Mouse (Mus musculus) heart, postnatal 0 days (tissue): ENCODE results near the gene Gm11037. TPM values are rescaled to one million over a fixed set of nuclear protein-coding genes. Genes with fewer than 3 reads are reported as not detected.

Source experiments
- ATAC-seq: fragments of 200-750 bp; cut with Nextera tagmentation; 2 replicates; pipeline ENCODE4 v1.8.0; 2017; ENCODE audit warnings: low read depth, moderate number of reproducible peaks, moderate library complexity; ENCODE audit not compliant: insufficient read depth
- DNase-seq: peaks from one replicate; pipeline ENCODE4 v3.0.0-alpha.2; 2016; ENCODE audit warnings: low spot score
- H3K27ac ChIP-seq: fragments of 300-500 bp; sonication (generic); 2 replicates; pipeline ENCODE4 v1.5.1; 2014; ENCODE audit warnings: low read depth, mild to moderate bottlenecking
- H3K27me3 ChIP-seq: fragments of 300-500 bp; sonication (generic); 2 replicates; pipeline ENCODE4 v1.6.1; 2014; ENCODE audit warnings: low read length, mixed read lengths; ENCODE audit not compliant: control insufficient read depth, insufficient read depth
- H3K36me3 ChIP-seq: fragments of 300-500 bp; sonication (generic); replicated peaks from 2 replicates; pipeline ENCODE4 v1.6.1; 2014; ENCODE audit warnings: low read length, mixed read lengths; ENCODE audit not compliant: control insufficient read depth, insufficient read depth
- H3K4me1 ChIP-seq: fragments of 300-500 bp; sonication (generic); 2 replicates; pipeline ENCODE4 v1.6.1; 2014; ENCODE audit warnings: antibody characterized with exemption; ENCODE audit not compliant: control insufficient read depth, insufficient read depth
- H3K4me2 ChIP-seq: fragments of 300-500 bp; sonication (generic); 2 replicates; pipeline ENCODE4 v1.6.1; 2014; ENCODE audit warnings: low read depth, mild to moderate bottlenecking, low read length, moderate library complexity
- H3K4me3 ChIP-seq: fragments of 300-500 bp; sonication (generic); 2 replicates; pipeline ENCODE4 v1.5.1; 2014; ENCODE audit warnings: low read depth, low read length
- H3K9ac ChIP-seq: fragments of 300-500 bp; sonication (generic); replicated peaks from 2 replicates; pipeline ENCODE4 v1.6.1; 2014; ENCODE audit warnings: low read depth, low read length, mixed read lengths
- H3K9me3 ChIP-seq: fragments of 300-500 bp; sonication (generic); replicated peaks from 2 replicates; pipeline ENCODE4 v1.6.1; 2016; ENCODE audit warnings: low read length; ENCODE audit not compliant: control insufficient read depth
- CTCF ChIP-seq: IDR thresholded peaks from 2 replicates; pipeline ENCODE4 v1.5.1; 2016; ENCODE audit warnings: antibody characterized with exemption, control low read depth, low read depth
- EP300 ChIP-seq: IDR thresholded peaks from 2 replicates; pipeline ENCODE4 v1.6.1; 2016; ENCODE audit warnings: antibody characterized with exemption, low read depth
- WGBS: fragments of 180-500 bp; shearing (Covaris S2); extraction: QIAGEN DNeasy Blood & Tissue Kit; methylation state at CpG from one replicate; pipeline ENCODE4 v1.1.7; 2014; 5-methylcytosine and 5-hydroxymethylcytosine counted together
- polyA plus RNA-seq: library from polyadenylated mRNA; unstranded; fragments of >200 nt; fragmentation: Nextera tagmentation; extraction: Ambion mirVana; gene quantifications from 2 replicates; pipeline ENCODE4 v1.2.1, GENCODE M21; 2015
- total RNA-seq: library from RNA; depleted of rRNA; stranded (reverse); fragments of >200 nt; gene quantifications from 2 replicates; pipeline ENCODE4 v1.2.3, GENCODE M21; 2014; ENCODE audit warnings: low replicate concordance

Gm11037 gene
- total and polyA plus RNA-seq, 2 experiments from 2014 or later = not detected

DNA sequence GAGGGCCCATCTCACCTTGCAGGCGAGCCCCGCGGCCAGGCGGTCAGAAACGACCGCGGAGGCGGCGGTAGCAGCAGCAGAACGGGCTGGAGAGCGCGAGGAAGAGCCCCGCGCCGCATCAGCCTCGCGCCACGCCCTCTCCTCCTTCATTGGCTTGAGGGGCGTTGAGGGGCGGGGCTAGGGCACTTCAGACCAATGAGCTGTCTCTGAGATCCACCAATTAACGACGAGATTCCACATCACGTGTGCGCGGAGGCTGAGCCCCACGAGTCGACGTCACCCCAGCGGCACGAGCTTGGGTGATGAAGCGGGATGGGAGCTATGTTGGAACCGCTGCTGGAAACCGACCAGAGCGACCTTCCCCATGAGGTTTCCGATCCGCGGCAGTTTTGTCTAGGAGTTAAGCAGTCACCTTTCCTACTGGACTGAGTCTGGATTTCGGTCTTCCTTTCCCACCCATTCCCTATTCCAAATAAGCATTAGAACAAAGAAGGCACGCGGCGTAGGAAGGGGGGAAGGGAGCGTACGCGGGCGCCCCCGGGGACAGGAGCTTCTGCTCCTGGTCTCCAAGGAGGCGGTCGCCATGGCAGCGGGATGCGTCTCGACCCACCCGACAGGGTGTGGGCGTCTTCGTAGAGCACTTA is 26.8 kb downstream of the Gm11037 start, which contains the start of gene 1700037H04Rik:
Gene 1700037H04Rik, minus strand, starts transcription at position 144 of the 644 bp plus-strand sequence.
- peaks cover 8% of the 10 kb centered on the region; the same call in 1 of the 2 replicates for H3K36me3 ChIP-seq
- TF ChIP-seq EP300 (no peak), CTCF (no peak)
- peaks cover 7% of the 10 kb centered on the region; the same call in 1 of the 2 replicates for H3K4me1 ChIP-seq
- H3K4me2 ChIP-seq = peak within 1 kb of the TSS; percentile 99
- ATAC-seq = peak; percentile 98
- no peaks in the 10 kb centered on the region for H3K27me3 ChIP-seq
- H3K9me3 ChIP-seq = no peaks in the 10 kb centered on the region
- H3K27ac ChIP-seq = peak within 1 kb of the TSS; percentile 84
- DNase-seq = peak; percentile 99
- peak within 1 kb of the TSS; percentile 71 for H3K9ac ChIP-seq
- WGBS = 0% methylated on average over 52 of the region's 54 CpGs
- peak within 1 kb of the TSS; percentile 70 for H3K4me3 ChIP-seq

DNA sequence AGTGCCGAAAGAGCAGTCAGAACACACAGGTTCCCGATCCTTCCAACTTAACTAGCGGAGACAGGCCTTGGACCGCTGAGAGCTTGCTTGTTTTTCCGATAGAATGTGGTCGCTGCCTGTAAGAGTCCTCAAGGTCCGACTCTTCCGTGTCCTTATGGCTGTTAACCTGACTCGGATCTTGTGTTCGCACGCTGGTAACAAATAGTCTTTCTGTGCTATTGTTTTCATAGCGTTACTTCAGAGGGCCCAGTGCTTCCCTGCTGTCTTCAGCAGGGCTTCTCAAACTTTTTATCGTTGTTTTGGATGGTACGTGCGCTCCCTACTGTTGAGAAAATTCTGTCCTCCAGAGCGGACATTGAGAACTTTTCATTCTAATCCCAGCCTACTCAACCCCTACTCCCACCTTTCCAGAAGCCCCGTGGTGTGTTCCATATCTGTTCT is 27.4 kb downstream of the Gm11037 start:
- Histone ChIP-seq H3K4me2 (peak overlapping the region; percentile 99), H3K9ac (peak overlapping the region; percentile 62), H3K4me3 (peak overlapping the region; percentile 70), H3K27ac (peak overlapping the region; percentile 84), H3K27me3 (no peaks in the 10 kb centered on the region), H3K9me3 (no peaks in the 10 kb centered on the region), H3K36me3 (0 out of 2 replicates have a peak, but pooled peaks cover 1% of the 10 kb centered on the region), H3K4me1 (peaks cover 7% of the 10 kb centered on the region; the same call in 1 of the 2 replicates)
- WGBS = under 1% methylated on average over 17 of the region's 17 CpGs
- peak; percentile 7 for ATAC-seq
- no peak for TF ChIP-seq EP300
- TF ChIP-seq CTCF = peak; percentile 49
- peak; percentile 57 for DNase-seq

DNA sequence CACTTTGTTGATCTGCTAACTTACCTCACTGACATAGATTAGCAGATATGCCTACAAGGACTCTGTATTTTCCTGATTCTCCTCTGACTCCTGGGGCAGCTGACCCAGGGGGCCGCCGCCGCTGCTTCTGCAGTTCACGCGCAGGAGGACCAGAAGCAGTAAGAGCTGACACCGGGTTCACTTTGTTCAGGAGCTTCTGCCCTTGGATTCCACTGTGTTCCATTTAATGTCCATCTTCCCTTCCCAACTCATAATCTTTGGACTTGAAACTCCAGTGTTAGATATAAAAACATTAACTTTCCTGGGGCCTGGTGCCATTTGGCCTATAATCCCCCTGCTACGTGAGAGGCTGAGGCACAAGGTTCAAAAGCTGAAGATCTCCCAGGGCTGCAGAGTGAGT is 30.6 kb downstream of the Gm11037 start:
- Histone ChIP-seq H3K27ac (no peak overlapping the region), H3K4me3 (no peak overlapping the region), H3K9me3 (no peaks in the 10 kb centered on the region), H3K4me2 (no peak overlapping the region), H3K9ac (no peak overlapping the region), H3K4me1 (peaks cover 6% of the 10 kb centered on the region; the same call in 1 of the 2 replicates), H3K27me3 (no peaks in the 10 kb centered on the region), H3K36me3 (no peaks in the 10 kb centered on the region)
- TF ChIP-seq EP300 (no peak), CTCF (no peak)
- ATAC-seq (no peak), DNase-seq (no peak)
- WGBS = 67% methylated on average over 7 of the region's 7 CpGs

DNA sequence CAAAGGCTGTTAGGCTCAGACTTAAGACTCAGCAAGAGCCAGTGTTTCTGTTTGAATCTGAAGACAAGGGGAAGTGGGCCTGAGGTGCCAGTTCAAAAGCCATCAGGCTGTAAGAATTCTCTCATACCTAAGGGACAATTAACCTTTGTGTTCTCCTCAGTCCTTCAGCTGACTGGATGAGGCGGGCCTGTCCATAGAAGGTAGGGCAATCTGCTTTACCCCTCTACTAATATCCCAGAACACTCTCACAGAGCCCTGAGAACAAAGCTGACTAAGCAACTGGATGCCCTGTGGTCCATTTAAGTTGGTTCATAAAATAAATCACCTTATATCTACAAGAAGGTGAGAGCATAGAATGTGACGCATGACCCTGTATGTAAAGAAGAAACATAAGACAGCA is 32.9 kb downstream of the Gm11037 start:
- Histone ChIP-seq H3K27ac (no peak overlapping the region), H3K4me1 (no peaks in the 10 kb centered on the region), H3K27me3 (peaks cover 8% of the 10 kb centered on the region; the same call in 1 of the 2 replicates), H3K9ac (no peak overlapping the region), H3K4me2 (no peak overlapping the region), H3K9me3 (no peaks in the 10 kb centered on the region), H3K36me3 (no peaks in the 10 kb centered on the region), H3K4me3 (no peak overlapping the region)
- no peak for DNase-seq
- TF ChIP-seq CTCF (no peak), EP300 (no peak)
- WGBS = 97% methylated on average over 2 of the region's 2 CpGs
- ATAC-seq = no peak

DNA sequence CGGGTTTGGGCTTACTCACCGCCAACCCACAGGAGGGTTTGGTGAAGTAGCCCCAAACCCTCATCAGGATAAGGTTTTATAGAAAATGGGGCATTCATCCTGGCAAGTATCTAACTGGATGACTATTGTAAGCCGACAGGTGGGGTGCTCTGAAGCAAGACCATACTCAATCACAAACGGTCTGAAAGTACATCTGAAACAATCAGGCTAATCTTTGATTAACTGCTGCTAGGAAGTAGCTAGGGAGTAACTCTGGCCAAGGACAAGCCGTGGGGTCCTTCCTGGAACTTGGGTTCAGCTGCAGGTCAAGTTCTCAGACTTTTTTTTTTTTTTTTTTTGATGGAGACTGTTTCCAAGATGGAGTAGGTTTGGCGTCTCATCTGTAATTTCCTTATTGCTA is 34.7 kb downstream of the Gm11037 start:
- DNase-seq (no peak), ATAC-seq (no peak)
- no peaks in the 10 kb centered on the region for H3K4me1 ChIP-seq
- no peak overlapping the region for H3K4me2 ChIP-seq
- no peak overlapping the region for H3K4me3 ChIP-seq
- H3K9ac ChIP-seq = no peak overlapping the region
- H3K36me3 ChIP-seq = 0 out of 2 replicates have a peak, but pooled peaks cover 4% of the 10 kb centered on the region
- no peak for TF ChIP-seq EP300
- no peak for TF ChIP-seq CTCF
- H3K27me3 ChIP-seq = peaks cover 18% of the 10 kb centered on the region
- WGBS = 65% methylated on average over 6 of the region's 6 CpGs
- H3K27ac ChIP-seq = no peak overlapping the region
- H3K9me3 ChIP-seq = no peaks in the 10 kb centered on the region
